In genomic region chr12:111816967-111817366, GRCm38 (mm10) we compare ENCODE assay signal across 9 mouse cellular contexts. TPM values are rescaled to one million over a fixed set of nuclear protein-coding genes. Genes with fewer than 3 reads are reported as not detected.
DNase-seq lines count a peak whose midpoint lies in the region; ATAC-seq and TF ChIP-seq lines count a peak whose summit lies in the region.
"Had no signal": no experiment of that assay in that cellular context is flagged by ENCODE, and none has a peak within 500 bp of the region (broad histone marks: within the 10 kb centered on the region; RNA-seq: fewer than 3 reads in every experiment).

No protein-coding gene starts in this region.

- H3K9ac ChIP-seq in midbrain, embryonic 15.5 days: no peak overlapping the region
- H3K9ac ChIP-seq in stomach, postnatal 0 days (ENCODE audit: low read length): no peak overlapping the region

- H3K4me1 ChIP-seq in erythroblast, embryonic 14.5 days (ENCODE audit: control insufficient read depth): peaks cover 86% of the 10 kb centered on the region
- peaks cover 62% of the 10 kb centered on the region for H3K4me1 ChIP-seq in midbrain, embryonic 10.5 days
- H3K4me1 ChIP-seq in midbrain, embryonic 15.5 days: peaks cover 37% of the 10 kb centered on the region
- peaks cover 8% of the 10 kb centered on the region for H3K4me1 ChIP-seq in stomach, postnatal 0 days (replicated peaks; ENCODE audit: control insufficient read depth, insufficient read depth)

- peak; percentile 40; the same call in 1 of the 2 replicates for TF ChIP-seq CTCF in stomach, postnatal 0 days (IDR thresholded peaks at IDR 0.05; ENCODE audit: low read depth)

- H3K27me3 ChIP-seq in erythroblast, embryonic 14.5 days (ENCODE audit: control insufficient read depth): no peaks in the 10 kb centered on the region
- H3K27me3 ChIP-seq in midbrain, embryonic 10.5 days (ENCODE audit: low read depth, poor library complexity, severe bottlenecking): no peaks in the 10 kb centered on the region
- H3K27me3 ChIP-seq in midbrain, embryonic 15.5 days (replicated peaks): no peaks in the 10 kb centered on the region
- no peaks in the 10 kb centered on the region for H3K27me3 ChIP-seq in stomach, postnatal 0 days (ENCODE audit: control insufficient read depth, insufficient read depth, low read length)

- H3K27ac ChIP-seq in midbrain, embryonic 10.5 days (replicated peaks): peak overlapping the region; percentile 28; the same call in 1 of the 2 replicates
- no peak overlapping the region for H3K27ac ChIP-seq in midbrain, embryonic 15.5 days
- peak overlapping the region; percentile 30; the same call in 1 of the 2 replicates for H3K27ac ChIP-seq in stomach, postnatal 0 days (replicated peaks)

- no peak for TF ChIP-seq EP300 in stomach, postnatal 0 days (optimal IDR thresholded peaks at IDR 0.05)

- no peak for ATAC-seq in erythroblast, adult 5-6 weeks (replicated peaks; ENCODE audit: low FRiP score, poor library complexity, severe bottlenecking)
- no peak for ATAC-seq in midbrain, embryonic 15.5 days (replicated peaks)
- no peak for ATAC-seq in stomach, postnatal 0 days (ENCODE audit: low FRiP score, low TSS enrichment)

- H3K4me3 ChIP-seq in erythroblast, embryonic 14.5 days (replicated peaks): peak overlapping the region; percentile 90
- H3K4me3 ChIP-seq in midbrain, embryonic 10.5 days: no peak overlapping the region
- H3K4me3 ChIP-seq in midbrain, embryonic 15.5 days: no peak overlapping the region
- H3K4me3 ChIP-seq in stomach, postnatal 0 days (ENCODE audit: low read depth, low read length): no peak overlapping the region

- no peak for DNase-seq in midbrain, embryonic 10.5 days (ENCODE audit: low spot score)
- peak; percentile 32 to 61 for DNase-seq in kidney, postnatal 25 days
- DNase-seq in stomach, postnatal 0 days (ENCODE audit: low spot score): no peak
- DNase-seq in cerebellum, postnatal 25 days: no peak
- no peak for DNase-seq in thymus, postnatal 25 days
- DNase-seq: adrenal gland, adult 8-10 months had no signal

- no peaks in the 10 kb centered on the region for H3K9me3 ChIP-seq in erythroblast, embryonic 14.5 days (ENCODE audit: control insufficient read depth, low read length)
- H3K9me3 ChIP-seq in midbrain, embryonic 10.5 days (replicated peaks): no peaks in the 10 kb centered on the region
- no peaks in the 10 kb centered on the region for H3K9me3 ChIP-seq in midbrain, embryonic 15.5 days
- H3K9me3 ChIP-seq in stomach, postnatal 0 days (ENCODE audit: control insufficient read depth, low read length): no peaks in the 10 kb centered on the region

- 79% methylated on average over 9 of the region's 9 CpGs for WGBS in midbrain, embryonic 10.5 days
- 87% methylated on average over 9 of the region's 9 CpGs for WGBS in midbrain, embryonic 15.5 days
- WGBS in stomach, postnatal 0 days: 43% methylated on average over 9 of the region's 9 CpGs

- no peak overlapping the region for H3K4me2 ChIP-seq in midbrain, embryonic 15.5 days
- no peak overlapping the region; the same call in 1 of the 2 replicates for H3K4me2 ChIP-seq in stomach, postnatal 0 days (replicated peaks; ENCODE audit: low read depth)

- H3K36me3 ChIP-seq in erythroblast, embryonic 14.5 days (ENCODE audit: control insufficient read depth): peaks cover 58% of the 10 kb centered on the region
- peaks cover 20% of the 10 kb centered on the region for H3K36me3 ChIP-seq in midbrain, embryonic 10.5 days
- H3K36me3 ChIP-seq in midbrain, embryonic 15.5 days (replicated peaks): no peaks in the 10 kb centered on the region
- H3K36me3 ChIP-seq in stomach, postnatal 0 days (ENCODE audit: control insufficient read depth, insufficient read depth, low read length): no peaks in the 10 kb centered on the region

RNA-seq across cellular contexts. Expression of gene Zfyve21, which starts 3.0 kb away (rescaled TPM):
- polyA plus RNA-seq in erythroblast, embryonic 14.5 days (2012): 1.7 TPM in 2 replicates
- total RNA-seq in erythroblast, adult 5-6 weeks (2015; ENCODE audit: low replicate concordance): 2.5 and 3.3 TPM in 2 replicates
- total RNA-seq in erythroblast, adult 5-6 weeks (2017; ENCODE audit: low replicate concordance): 2.4 and 4.9 TPM in 2 replicates
- 75.3 and 79.2 TPM in 2 replicates for polyA plus RNA-seq in midbrain, embryonic 10.5 days (2016; fragmentation: Nextera tagmentation; extraction: Ambion mirVana)
- 32.3 and 39.5 TPM in 2 replicates for polyA plus RNA-seq in midbrain, embryonic 15.5 days (2015; fragmentation: Nextera tagmentation; extraction: Ambion mirVana)
- 72.0 and 72.4 TPM in 2 replicates for polyA plus RNA-seq in stomach, postnatal 0 days (2015; fragmentation: Nextera tagmentation; extraction: Ambion mirVana)

RNA-seq across cellular contexts. Expression of gene Xrcc3, which starts 3.3 kb away (rescaled TPM):
- polyA plus RNA-seq in erythroblast, embryonic 14.5 days (2012): 0.85 and 1.6 TPM in 2 replicates
- total RNA-seq in erythroblast, adult 5-6 weeks (2015; ENCODE audit: low replicate concordance): 1.7 and 1.9 TPM in 2 replicates
- total RNA-seq in erythroblast, adult 5-6 weeks (2017; ENCODE audit: low replicate concordance): 2.0 and 5.6 TPM in 2 replicates
- polyA plus RNA-seq in midbrain, embryonic 10.5 days (2016; fragmentation: Nextera tagmentation; extraction: Ambion mirVana): 16.7 and 18.2 TPM in 2 replicates
- polyA plus RNA-seq in midbrain, embryonic 15.5 days (2015; fragmentation: Nextera tagmentation; extraction: Ambion mirVana): 2.9 and 3.1 TPM in 2 replicates
- polyA plus RNA-seq in stomach, postnatal 0 days (2015; fragmentation: Nextera tagmentation; extraction: Ambion mirVana): 1.8 and 3.2 TPM in 2 replicates

RNA-seq across cellular contexts. Expression of gene Klc1, which starts 58.3 kb away (rescaled TPM):
- 2.9 and 3.9 TPM in 2 replicates for polyA plus RNA-seq in erythroblast, embryonic 14.5 days (2012)
- total RNA-seq in erythroblast, adult 5-6 weeks (2015; ENCODE audit: low replicate concordance): 3.8 and 13.1 TPM in 2 replicates
- total RNA-seq in erythroblast, adult 5-6 weeks (2017; ENCODE audit: low replicate concordance): 12.9 and 21.9 TPM in 2 replicates
- polyA plus RNA-seq in midbrain, embryonic 10.5 days (2016; fragmentation: Nextera tagmentation; extraction: Ambion mirVana): 189 and 265 TPM in 2 replicates
- polyA plus RNA-seq in midbrain, embryonic 15.5 days (2015; fragmentation: Nextera tagmentation; extraction: Ambion mirVana): 661 and 666 TPM in 2 replicates
- polyA plus RNA-seq in stomach, postnatal 0 days (2015; fragmentation: Nextera tagmentation; extraction: Ambion mirVana): 55.7 and 56.7 TPM in 2 replicates

Comparison
In these comparisons a context has a peak if more than half of its experiments do, and no peak if none do; other contexts are left out.
1. DNase-seq: peak in kidney, postnatal 25 days (2 of 2); none in midbrain, embryonic 10.5 days (single experiment), stomach, postnatal 0 days (single experiment), cerebellum, postnatal 25 days (0 of 2) and thymus, postnatal 25 days (single experiment).
2. RNA of gene Zfyve21, which starts 3.0 kb away (polyA plus RNA-seq): 75.3 to 79.2 TPM in midbrain, embryonic 10.5 days, 72.0 to 72.4 TPM in stomach, postnatal 0 days and 32.3 to 39.5 TPM in midbrain, embryonic 15.5 days; 1.7 TPM in erythroblast, embryonic 14.5 days; every median in the first group is over 10 times any median in the second.
3. RNA of gene Klc1, which starts 58.3 kb away (polyA plus RNA-seq): 661 to 666 TPM in midbrain, embryonic 15.5 days, 189 to 265 TPM in midbrain, embryonic 10.5 days and 55.7 to 56.7 TPM in stomach, postnatal 0 days; 2.9 to 3.9 TPM in erythroblast, embryonic 14.5 days; every median in the first group is over 10 times any median in the second.